In genomic region chr1:126407886-126408285, GRCm38 (mm10) we compare ENCODE assay signal across 10 mouse cellular contexts.
DNase-seq lines count a peak whose midpoint lies in the region; ATAC-seq and TF ChIP-seq lines count a peak whose summit lies in the region.
"Had no signal": no experiment of that assay in that cellular context is flagged by ENCODE, and none has a peak within 500 bp of the region (broad histone marks: within the 10 kb centered on the region; RNA-seq: fewer than 3 reads in every experiment).

No protein-coding gene starts in this region.

- no peak overlapping the region for H3K9ac ChIP-seq in forebrain, embryonic 16.5 days (replicated peaks; ENCODE audit: low read depth, low read length)
- no peak overlapping the region for H3K9ac ChIP-seq in midbrain, embryonic 11.5 days (ENCODE audit: low read length)
- no peak overlapping the region for H3K9ac ChIP-seq in midbrain, embryonic 13.5 days (replicated peaks)
- H3K9ac ChIP-seq: limb, embryonic 12.5 days had no signal

- no peak overlapping the region for H3K4me2 ChIP-seq in forebrain, embryonic 16.5 days (ENCODE audit: low read length)
- no peak overlapping the region for H3K4me2 ChIP-seq in midbrain, embryonic 11.5 days
- no peak overlapping the region for H3K4me2 ChIP-seq in midbrain, embryonic 13.5 days (replicated peaks)
- H3K4me2 ChIP-seq: limb, embryonic 12.5 days had no signal

- WGBS in forebrain, embryonic 10.5 days: 12% methylated on average over 4 of the region's 4 CpGs
- 21% methylated on average over 4 of the region's 4 CpGs for WGBS in forebrain, embryonic 16.5 days
- 22% methylated on average over 4 of the region's 4 CpGs for WGBS in midbrain, embryonic 11.5 days
- WGBS in midbrain, embryonic 13.5 days: 23% methylated on average over 4 of the region's 4 CpGs

- DNase-seq in forebrain, embryonic 10.5 days (ENCODE audit: extremely low spot score, low spot score): peak; percentile 22
- peak; percentile 90 for DNase-seq in midbrain, embryonic 11.5 days (ENCODE audit: low spot score, missing footprints)
- DNase-seq in brain, embryonic 14.5 days (ENCODE audit: low read depth): peak; percentile 52
- peak; percentile 47 for DNase-seq in induced T-regulatory cell, adult 2 months (ENCODE audit: low read depth)
- DNase-seq in lung, postnatal 10 days: peak; percentile 54
- peak; percentile 3 to 57 for DNase-seq in thymus, postnatal 10 days (ENCODE audit: low spot score in 2 of 2)

- peak; percentile 57; the same call in 1 of the 2 replicates for TF ChIP-seq CTCF in brain, embryonic 14.5 days (IDR thresholded peaks at IDR 0.05; ENCODE audit: borderline replicate concordance, extremely low read depth, insufficient read depth, insufficient read length)

- ATAC-seq in forebrain, embryonic 16.5 days: no peak
- ATAC-seq in midbrain, embryonic 11.5 days (ENCODE audit: low FRiP score): no peak
- ATAC-seq in midbrain, embryonic 13.5 days: no peak

- no peaks in the 10 kb centered on the region for H3K4me1 ChIP-seq in forebrain, embryonic 10.5 days
- no peaks in the 10 kb centered on the region for H3K4me1 ChIP-seq in forebrain, embryonic 16.5 days (replicated peaks; ENCODE audit: control insufficient read depth, insufficient read depth, low read length)
- no peaks in the 10 kb centered on the region for H3K4me1 ChIP-seq in midbrain, embryonic 11.5 days (ENCODE audit: control insufficient read depth, insufficient read depth, low read length)
- H3K4me1 ChIP-seq in midbrain, embryonic 13.5 days (replicated peaks): no peaks in the 10 kb centered on the region
- H3K4me1 ChIP-seq: limb, embryonic 12.5 days had no signal

- H3K9me3 ChIP-seq in forebrain, embryonic 10.5 days: no peaks in the 10 kb centered on the region
- no peaks in the 10 kb centered on the region for H3K9me3 ChIP-seq in forebrain, embryonic 16.5 days (ENCODE audit: control insufficient read depth, low read length)
- no peaks in the 10 kb centered on the region for H3K9me3 ChIP-seq in midbrain, embryonic 11.5 days (ENCODE audit: control insufficient read depth, low read length)
- no peaks in the 10 kb centered on the region for H3K9me3 ChIP-seq in midbrain, embryonic 13.5 days
- H3K9me3 ChIP-seq: limb, embryonic 12.5 days had no signal

- H3K27me3 ChIP-seq in forebrain, embryonic 10.5 days (ENCODE audit: poor library complexity, severe bottlenecking): no peaks in the 10 kb centered on the region
- H3K27me3 ChIP-seq in forebrain, embryonic 16.5 days (replicated peaks; ENCODE audit: control insufficient read depth, insufficient read depth, low read length): no peaks in the 10 kb centered on the region
- H3K27me3 ChIP-seq in midbrain, embryonic 11.5 days (ENCODE audit: control insufficient read depth, insufficient read depth, low read length): no peaks in the 10 kb centered on the region
- H3K27me3 ChIP-seq in midbrain, embryonic 13.5 days: no peaks in the 10 kb centered on the region
- H3K27me3 ChIP-seq: limb, embryonic 12.5 days had no signal

- H3K36me3 ChIP-seq in forebrain, embryonic 10.5 days (replicated peaks): no peaks in the 10 kb centered on the region
- H3K36me3 ChIP-seq in forebrain, embryonic 16.5 days (ENCODE audit: control insufficient read depth, insufficient read depth): no peaks in the 10 kb centered on the region
- no peaks in the 10 kb centered on the region for H3K36me3 ChIP-seq in midbrain, embryonic 11.5 days (ENCODE audit: control insufficient read depth, insufficient read depth, low read length)
- no peaks in the 10 kb centered on the region for H3K36me3 ChIP-seq in midbrain, embryonic 13.5 days
- H3K36me3 ChIP-seq: limb, embryonic 12.5 days had no signal

- H3K27ac ChIP-seq in forebrain, embryonic 10.5 days: no peak overlapping the region
- no peak overlapping the region for H3K27ac ChIP-seq in forebrain, embryonic 16.5 days (ENCODE audit: low read length)
- no peak overlapping the region for H3K27ac ChIP-seq in midbrain, embryonic 11.5 days (ENCODE audit: low read depth, low read length)
- no peak overlapping the region for H3K27ac ChIP-seq in midbrain, embryonic 13.5 days
- H3K27ac ChIP-seq: limb, embryonic 12.5 days had no signal

- no peak overlapping the region for H3K4me3 ChIP-seq in forebrain, embryonic 10.5 days
- no peak overlapping the region for H3K4me3 ChIP-seq in forebrain, embryonic 16.5 days (replicated peaks; ENCODE audit: low read length)
- no peak overlapping the region for H3K4me3 ChIP-seq in midbrain, embryonic 11.5 days (ENCODE audit: low read depth, low read length)
- no peak overlapping the region for H3K4me3 ChIP-seq in midbrain, embryonic 13.5 days (replicated peaks)
- H3K4me3 ChIP-seq: erythroblast, embryonic 14.5 days; limb, embryonic 12.5 days had no signal

- no peak for TF ChIP-seq POLR2A in brain, embryonic 14.5 days (IDR thresholded peaks at IDR 0.05; ENCODE audit: borderline replicate concordance, extremely low read depth, insufficient read depth, insufficient read length, poor library complexity, severe bottlenecking)

Comparison
In these comparisons a context has a peak if more than half of its experiments do, and no peak if none do; other contexts are left out.
1. DNase-seq: peak in every context shown above with its lines; median percentile 90 in midbrain, embryonic 11.5 days; 54 in lung, postnatal 10 days; 52 in brain, embryonic 14.5 days; 47 in induced T-regulatory cell, adult 2 months; 30 in thymus, postnatal 10 days; 22 in forebrain, embryonic 10.5 days.